Mouse (Mus musculus): ENCODE data around the gene Olfr982.

Olfr982 gene

DNA sequence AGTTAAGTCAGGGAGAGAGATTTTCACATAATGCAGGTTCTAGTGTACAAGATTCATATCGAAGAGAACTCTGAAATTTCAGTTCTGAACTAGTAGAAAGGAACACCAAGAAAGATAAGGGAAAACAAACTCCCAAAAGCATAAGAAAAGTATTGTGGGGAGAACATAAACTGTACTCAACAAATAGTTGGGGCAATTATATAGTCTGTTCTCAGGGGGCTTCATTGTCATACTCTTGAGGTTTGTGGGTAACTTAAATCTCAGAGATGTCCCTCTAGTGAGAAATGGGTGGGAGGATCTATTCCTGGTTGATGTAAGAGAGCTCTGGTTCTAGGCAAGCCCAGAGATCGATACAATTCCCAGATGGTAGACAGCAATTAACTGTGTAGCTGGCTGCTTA lies at the start of gene Olfr982:
Gene Olfr982, plus strand, starts transcription at position 301 of the 400 bp plus-strand sequence.
- no peak for DNase-seq (ENCODE audit: low read depth)

DNA sequence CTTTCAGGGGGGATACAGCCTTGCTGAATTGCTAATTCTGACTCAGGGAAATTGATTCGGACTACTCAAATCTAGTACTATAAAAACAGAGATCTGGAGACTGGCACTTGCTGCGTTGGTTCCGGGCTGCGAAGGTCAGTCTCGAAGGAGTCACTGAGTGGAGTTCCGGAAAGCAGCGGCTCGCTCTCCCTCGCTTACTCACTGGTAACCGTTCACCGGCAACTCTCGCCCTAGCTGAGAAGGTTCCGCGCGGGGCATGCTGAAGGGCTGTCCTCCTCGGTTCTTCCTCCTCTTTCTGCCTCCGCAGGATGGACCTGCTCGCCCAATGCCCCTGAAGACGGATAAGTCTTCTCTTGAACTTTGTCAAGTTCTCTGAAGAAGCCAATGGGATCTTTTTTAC lies 23.5 kb upstream of the Olfr982 start:
- DNase-seq (ENCODE audit: low read depth), result no peak

DNA sequence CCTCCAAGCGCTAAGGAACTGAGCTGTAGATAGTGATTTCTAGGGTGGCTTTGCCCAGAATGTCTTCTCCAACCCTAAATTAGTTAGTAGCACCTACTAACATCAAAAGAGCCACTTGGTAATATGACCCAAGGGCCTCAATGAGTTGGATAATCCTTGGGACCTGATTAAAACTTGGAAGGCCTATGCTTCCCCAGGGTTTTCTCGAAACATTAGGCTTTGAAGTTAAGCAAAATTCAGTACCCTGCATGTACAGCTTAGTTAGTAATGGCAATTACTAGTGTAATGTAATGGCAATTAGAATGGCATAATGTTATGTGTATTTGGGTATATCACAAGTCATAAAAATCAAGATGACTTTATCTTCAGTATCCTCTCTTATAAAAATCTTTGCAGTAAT lies 19.9 kb downstream of the Olfr982 start, which contains the start of gene Olfr983:
Gene Olfr983, minus strand, starts transcription at position 101 of the 400 bp plus-strand sequence.
- DNase-seq (ENCODE audit: low read depth), result no peak

DNA sequence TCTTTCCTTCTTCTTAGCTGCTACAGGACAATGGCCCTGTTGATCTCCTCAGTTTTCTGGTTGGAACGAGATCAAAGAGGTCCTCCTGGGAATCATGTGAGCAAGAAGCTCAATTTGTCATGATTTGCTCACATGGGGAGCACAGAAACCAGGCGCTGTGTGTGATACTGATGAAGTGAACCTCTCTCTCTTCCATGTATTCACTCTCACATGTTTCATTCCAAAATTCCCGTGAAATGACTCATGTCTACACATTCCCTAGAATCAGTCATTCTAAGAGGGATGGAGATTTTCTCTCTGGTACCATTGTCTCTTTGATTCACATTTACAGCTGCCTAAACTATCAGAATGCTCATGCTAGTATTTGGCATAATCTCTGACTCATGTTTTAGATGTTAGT lies 21.1 kb downstream of the Olfr982 start:
- DNase-seq (ENCODE audit: low read depth), result no peak

DNA sequence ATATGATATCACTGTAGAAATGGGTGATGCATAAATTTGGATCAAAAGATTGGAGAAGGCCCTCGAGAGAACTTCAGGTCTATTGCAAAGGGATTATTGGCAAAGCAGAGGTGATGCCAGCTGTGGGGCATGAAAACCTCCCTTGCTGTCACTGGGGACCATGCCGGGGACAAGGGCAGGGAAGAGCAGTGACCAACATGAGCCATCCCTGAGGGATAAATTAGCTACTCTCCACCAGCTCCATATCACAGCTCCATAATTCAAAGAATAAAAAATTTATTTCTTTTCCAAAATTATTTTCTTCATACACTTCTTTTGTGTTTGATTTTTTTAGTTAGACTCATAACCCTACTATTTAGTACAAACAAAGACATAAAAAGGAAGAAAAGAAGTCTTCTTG lies 40.5 kb downstream of the Olfr982 start, which contains the start of gene Olfr984:
Gene Olfr984, minus strand, starts transcription at position 101 of the 400 bp plus-strand sequence.
- no peak for DNase-seq (ENCODE audit: low read depth)

DNA sequence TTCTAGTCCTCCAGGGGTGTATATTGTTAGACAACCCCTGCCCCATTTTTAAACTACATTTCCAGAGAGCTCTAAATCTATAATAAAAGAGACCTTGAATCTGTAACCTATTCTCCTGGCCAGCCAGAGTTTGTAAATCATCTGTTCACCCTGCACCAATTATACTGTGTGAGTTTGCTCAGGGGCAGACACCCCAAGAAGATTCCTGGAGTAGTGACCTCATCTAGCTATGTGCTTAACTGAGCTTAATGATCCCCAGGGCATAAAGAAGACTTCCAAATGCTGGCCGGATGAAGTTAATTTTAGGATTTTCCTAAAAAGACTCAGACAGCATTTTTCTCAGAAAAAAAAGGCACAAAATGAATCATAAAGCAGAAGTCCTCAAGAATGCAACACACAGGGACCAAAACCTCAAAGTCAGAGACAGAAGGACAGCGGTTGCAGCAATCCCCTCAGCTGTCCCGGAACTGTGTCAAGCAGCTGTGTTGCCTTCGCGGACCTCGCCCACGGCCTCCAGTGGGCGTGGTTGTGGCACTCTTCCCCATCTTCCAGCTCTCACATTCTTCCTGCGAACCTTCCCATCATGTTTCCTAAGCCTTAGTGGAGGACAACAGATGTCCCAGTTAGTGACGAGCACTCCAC lies 43.1 kb downstream of the Olfr982 start:
- DNase-seq (ENCODE audit: low read depth), result peak; percentile 25

DNA sequence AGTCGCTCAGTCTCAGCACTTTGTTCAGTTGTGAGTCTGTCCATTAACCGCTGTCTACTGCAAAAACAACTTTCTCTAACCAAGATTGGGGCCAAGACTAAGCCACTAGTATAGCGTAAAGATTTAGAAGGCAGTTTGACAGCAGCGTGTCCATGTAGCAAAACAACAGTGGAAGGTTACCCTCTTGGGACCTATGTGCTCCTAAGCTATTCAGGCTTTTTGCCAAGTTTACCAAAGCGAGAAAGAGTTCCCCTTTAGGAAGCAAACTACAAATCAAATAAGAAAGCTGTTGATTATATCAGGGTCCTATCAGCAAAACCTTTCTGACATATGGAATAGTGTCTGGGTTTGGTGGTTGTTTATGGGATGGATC lies 43.6 kb downstream of the Olfr982 start:
- no peak for DNase-seq (ENCODE audit: low read depth)
